Mouse (Mus musculus) gonadal fat pad, adult 2 months (tissue): ENCODE results near the gene Crxos. TPM values are rescaled to one million over a fixed set of nuclear protein-coding genes. Genes with fewer than 3 reads are reported as not detected.

Experiments used
- DNase-seq: peaks from one replicate; pipeline ENCODE4 v3.0.0-alpha.2; 2012; ENCODE audit warnings: low read depth
- polyA plus RNA-seq: library from polyadenylated mRNA; depleted of rRNA; stranded (reverse); fragments of >200 nt; gene quantifications from 2 replicates; pipeline ENCODE4 v1.2.3, GENCODE M21; 2012; rRNA removed

Crxos gene
- polyA plus RNA-seq, 1 experiment, result not detected

GRCm38 (mm10) chr7:15921796-15922195 is 39.4 kb downstream of the Crxos start:
- no peak for DNase-seq

- no peak for DNase-seq
Observed at GRCm38 (mm10) chr7:15922220-15922773, 39.9 kb downstream of the Crxos start, which contains the start of gene Selenow. Gene Selenow, minus strand, starts transcription at chr7:15922402.

GRCm38 (mm10) chr7:15929910-15930309 is 47.5 kb downstream of the Crxos start:
- no peak for DNase-seq

DNA sequence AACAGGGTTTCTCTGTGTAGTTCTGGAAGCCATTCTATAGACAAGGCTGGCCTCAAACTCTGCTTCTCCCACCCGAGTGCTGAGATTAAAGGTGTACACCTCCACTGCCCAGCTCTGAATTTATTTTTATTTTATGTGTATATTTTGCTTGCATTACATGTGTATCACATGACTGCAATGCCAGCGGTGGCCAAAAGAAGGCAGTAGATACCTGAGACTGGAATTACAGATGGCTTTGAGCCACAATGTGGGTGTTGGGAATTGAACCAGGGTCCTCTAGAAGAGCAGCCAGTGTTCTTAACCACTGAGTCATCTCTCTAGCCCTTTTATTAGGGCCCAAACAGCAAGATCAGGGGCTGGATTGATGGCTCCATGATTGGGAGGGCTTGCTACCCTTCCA is 48.1 kb downstream of the Crxos start:
- no peak for DNase-seq

- no peak for DNase-seq
Observed at GRCm38 (mm10) chr7:15931635-15932034, 49.2 kb downstream of the Crxos start.

GRCm38 (mm10) chr7:15933437-15934359 is 51.3 kb downstream of the Crxos start:
- no peak for DNase-seq

- DNase-seq, result no peak
Observed at GRCm38 (mm10) chr7:15937491-15937890, 55.1 kb downstream of the Crxos start.

GRCm38 (mm10) chr7:15938621-15939020 is 56.2 kb downstream of the Crxos start:
- no peak for DNase-seq

DNA sequence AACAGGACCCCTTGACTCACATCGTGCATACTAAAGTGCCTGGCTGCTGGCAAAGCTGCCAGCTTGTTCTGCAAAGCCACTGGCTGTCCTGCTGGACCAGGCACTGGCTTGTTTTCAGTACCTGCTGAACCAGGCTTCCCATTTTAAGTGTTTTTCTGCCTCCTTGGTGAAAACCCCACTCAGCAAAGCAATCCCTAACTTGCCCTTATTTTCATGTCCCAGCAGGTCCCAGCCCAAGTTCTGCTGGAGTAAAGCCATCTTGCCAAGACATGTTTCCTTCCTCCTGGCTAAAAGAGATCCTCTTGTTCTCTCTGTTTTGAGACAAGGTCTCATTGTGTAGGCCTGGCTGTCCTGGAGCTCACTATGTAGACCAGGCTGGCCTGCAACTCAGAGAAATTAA is 61.9 kb downstream of the Crxos start:
- peak; percentile 81 for DNase-seq

- no peak for DNase-seq
Observed at GRCm38 (mm10) chr7:15945211-15945610, 62.8 kb downstream of the Crxos start.

- DNase-seq, result peak; percentile 88
Observed at GRCm38 (mm10) chr7:15945721-15946536, 63.5 kb downstream of the Crxos start, which contains the start of gene Nop53. Gene Nop53, minus strand, starts transcription at chr7:15946074.

- no peak for DNase-seq
Observed at GRCm38 (mm10) chr7:15947653-15948260, 65.3 kb downstream of the Crxos start.

- peak; percentile 75 for DNase-seq
Observed at GRCm38 (mm10) chr7:15948381-15948941, 66.0 kb downstream of the Crxos start.

GRCm38 (mm10) chr7:15949216-15949790 is 66.9 kb downstream of the Crxos start:
- DNase-seq, result no peak

DNA sequence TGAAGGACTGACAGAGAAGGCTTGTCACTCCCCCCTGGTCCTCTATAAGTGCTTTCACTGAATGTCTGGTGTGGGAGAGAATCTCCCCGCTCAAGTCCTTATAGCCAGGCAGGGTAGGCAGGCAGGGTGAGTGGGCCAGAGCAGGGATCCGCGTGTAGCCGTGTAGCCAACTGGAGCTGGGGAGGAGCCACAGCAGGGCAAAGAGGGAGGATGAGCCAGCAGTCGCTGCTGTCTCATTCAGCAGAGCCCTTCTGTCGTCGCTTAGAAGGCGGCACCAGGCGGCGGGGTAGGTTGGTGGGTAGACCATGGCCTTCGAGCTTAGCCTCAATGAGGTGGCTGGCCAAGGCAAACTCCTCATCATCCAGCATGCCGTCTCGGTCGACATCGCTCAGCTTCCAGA is 67.6 kb downstream of the Crxos start:
- DNase-seq, result no peak

GRCm38 (mm10) chr7:15952416-15952815 is 70.0 kb downstream of the Crxos start:
- DNase-seq, result no peak

Other genes starting within 250 kb of the Crxos start
- gene Obox3, start 242.7 kb upstream of the Crxos start, polyA plus RNA-seq, result not detected in 2 replicates
- gene Obox5, start 132.5 kb upstream of the Crxos start, polyA plus RNA-seq, result not detected in 2 replicates
- gene Obox6, start 42.9 kb upstream of the Crxos start, polyA plus RNA-seq, result not detected in 2 replicates
- not detected in 2 replicates for gene Crx, start 2.6 kb upstream of the Crxos start, polyA plus RNA-seq
- gene Selenow, start 39.8 kb downstream of the Crxos start, polyA plus RNA-seq, result 363 and 392 TPM in 2 replicates
- gene Nop53, start 63.5 kb downstream of the Crxos start, polyA plus RNA-seq, result 102 and 118 TPM in 2 replicates
- gene Ehd2, start 85.0 kb downstream of the Crxos start, polyA plus RNA-seq, result 251 and 304 TPM in 2 replicates
- 3.7 and 6.6 TPM in 2 replicates for gene Bicra, start 165.3 kb downstream of the Crxos start, polyA plus RNA-seq
- 0.19 and 0.36 TPM in 2 replicates for gene Zfp541, start 179.2 kb downstream of the Crxos start, polyA plus RNA-seq
- 234 and 275 TPM in 2 replicates for gene Napa, start 215.8 kb downstream of the Crxos start, polyA plus RNA-seq
- 29.9 and 30.9 TPM in 2 replicates for gene Kptn, start 237.3 kb downstream of the Crxos start, polyA plus RNA-seq
- gene Slc8a2, start 247.2 kb downstream of the Crxos start, polyA plus RNA-seq, result 0.78 and 1.3 TPM in 2 replicates